Mouse (Mus musculus): Measurements from ENCODE around the gene Khdrbs2.

The Khdrbs2 gene

GRCm38 (mm10) chr1:32172506-32173239 is at the start of gene Khdrbs2:
Gene Khdrbs2, plus strand, starts transcription at chr1:32172714.
- no peak for DNase-seq (ENCODE audit: low read depth, low spot score)

- peak; percentile 31 for DNase-seq (ENCODE audit: low read depth, low spot score)
Measured at GRCm38 (mm10) chr1:32174566-32174965, 2.1 kb downstream of the Khdrbs2 start.

- DNase-seq (ENCODE audit: low read depth, low spot score): no peak
Measured at GRCm38 (mm10) chr1:32199664-32200260, 27.2 kb downstream of the Khdrbs2 start.

GRCm38 (mm10) chr1:32248443-32248842 is 75.9 kb downstream of the Khdrbs2 start:
- no peak for DNase-seq (ENCODE audit: low read depth, low spot score)

- DNase-seq (ENCODE audit: low read depth, low spot score): no peak
Measured at GRCm38 (mm10) chr1:32249602-32250001, 77.1 kb downstream of the Khdrbs2 start.

GRCm38 (mm10) chr1:32250337-32250736 is 77.8 kb downstream of the Khdrbs2 start:
- DNase-seq (ENCODE audit: low read depth, low spot score): no peak

GRCm38 (mm10) chr1:32258942-32259341 is 86.4 kb downstream of the Khdrbs2 start:
- DNase-seq (ENCODE audit: low read depth, low spot score): no peak

GRCm38 (mm10) chr1:32270519-32270918 is 98.0 kb downstream of the Khdrbs2 start:
- no peak for DNase-seq (ENCODE audit: low read depth, low spot score)

- DNase-seq (ENCODE audit: low read depth, low spot score): no peak
Measured at GRCm38 (mm10) chr1:32294702-32295101, 122.2 kb downstream of the Khdrbs2 start.

- no peak for DNase-seq (ENCODE audit: low read depth, low spot score)
Measured at GRCm38 (mm10) chr1:32301391-32301790, 128.9 kb downstream of the Khdrbs2 start.

GRCm38 (mm10) chr1:32309074-32309473 is 136.6 kb downstream of the Khdrbs2 start:
- no peak for DNase-seq (ENCODE audit: low read depth, low spot score)

- DNase-seq (ENCODE audit: low read depth, low spot score): no peak
Measured at GRCm38 (mm10) chr1:32309637-32310036, 137.1 kb downstream of the Khdrbs2 start.

GRCm38 (mm10) chr1:32339108-32339507 is 166.6 kb downstream of the Khdrbs2 start:
- DNase-seq (ENCODE audit: low read depth, low spot score): no peak

- DNase-seq (ENCODE audit: low read depth, low spot score): no peak
Measured at GRCm38 (mm10) chr1:32347538-32347937, 175.0 kb downstream of the Khdrbs2 start.

GRCm38 (mm10) chr1:32352076-32352475 is 179.6 kb downstream of the Khdrbs2 start:
- no peak for DNase-seq (ENCODE audit: low read depth, low spot score)

GRCm38 (mm10) chr1:32363539-32363938 is 191.0 kb downstream of the Khdrbs2 start:
- no peak for DNase-seq (ENCODE audit: low read depth, low spot score)

- DNase-seq (ENCODE audit: low read depth, low spot score): no peak
Measured at GRCm38 (mm10) chr1:32397553-32397952, 225.0 kb downstream of the Khdrbs2 start.

- DNase-seq (ENCODE audit: low read depth, low spot score): no peak
Measured at GRCm38 (mm10) chr1:32407651-32408050, 235.1 kb downstream of the Khdrbs2 start.

- no peak for DNase-seq (ENCODE audit: low read depth, low spot score)
Measured at GRCm38 (mm10) chr1:32428410-32428809, 255.9 kb downstream of the Khdrbs2 start.

GRCm38 (mm10) chr1:32429493-32429892 is 257.0 kb downstream of the Khdrbs2 start:
- DNase-seq (ENCODE audit: low read depth, low spot score): no peak

- no peak for DNase-seq (ENCODE audit: low read depth, low spot score)
Measured at GRCm38 (mm10) chr1:32430516-32430915, 258.0 kb downstream of the Khdrbs2 start.

- DNase-seq (ENCODE audit: low read depth, low spot score): no peak
Measured at GRCm38 (mm10) chr1:32433118-32433517, 260.6 kb downstream of the Khdrbs2 start.

- DNase-seq (ENCODE audit: low read depth, low spot score): no peak
Measured at GRCm38 (mm10) chr1:32443927-32444326, 271.4 kb downstream of the Khdrbs2 start.
